Mouse (Mus musculus) retina, postnatal 7 days (tissue): ENCODE measurements around the gene Clba1.

Experiments used
- DNase-seq: peaks from one replicate; pipeline ENCODE4 v3.0.0-alpha.2; 2012; ENCODE audit warnings: low read depth, low spot score

Clba1 gene

GRCm38 (mm10) chr12:112808587-112809364, at the start of gene Clba1:
Gene Clba1 (plus strand): TSS chr12:112808937.
- DNase-seq, result peak; percentile 89

- no peak for DNase-seq
Observed at GRCm38 (mm10) chr12:112759471-112759870, 49.3 kb upstream of the Clba1 start.

- DNase-seq, result no peak
Observed at GRCm38 (mm10) chr12:112760154-112760926, 48.4 kb upstream of the Clba1 start, which contains the start of gene Pld4. Gene Pld4 (plus strand): TSS chr12:112760655.

GRCm38 (mm10) chr12:112761411-112761810, 47.3 kb upstream of the Clba1 start:
- DNase-seq, result no peak

GRCm38 (mm10) chr12:112762018-112762417, 46.7 kb upstream of the Clba1 start:
- no peak for DNase-seq

- DNase-seq, result no peak
Observed at GRCm38 (mm10) chr12:112763176-112763575, 45.6 kb upstream of the Clba1 start.

- no peak for DNase-seq
Observed at GRCm38 (mm10) chr12:112764141-112764540, 44.6 kb upstream of the Clba1 start.

- no peak for DNase-seq
Observed at GRCm38 (mm10) chr12:112764991-112765390, 43.7 kb upstream of the Clba1 start.

GRCm38 (mm10) chr12:112766586-112766985, 42.2 kb upstream of the Clba1 start:
- no peak for DNase-seq

GRCm38 (mm10) chr12:112767036-112767890, 41.5 kb upstream of the Clba1 start:
- no peak for DNase-seq

- no peak for DNase-seq
Observed at GRCm38 (mm10) chr12:112768166-112768565, 40.6 kb upstream of the Clba1 start.

- DNase-seq, result peak; percentile 17
Observed at GRCm38 (mm10) chr12:112769031-112769430, 39.7 kb upstream of the Clba1 start.

GRCm38 (mm10) chr12:112769751-112770150, 39.0 kb upstream of the Clba1 start:
- DNase-seq, result no peak

GRCm38 (mm10) chr12:112770396-112770795, 38.3 kb upstream of the Clba1 start:
- no peak for DNase-seq

GRCm38 (mm10) chr12:112772306-112772705, 36.4 kb upstream of the Clba1 start:
- DNase-seq, result no peak

GRCm38 (mm10) chr12:112773366-112773765, 35.4 kb upstream of the Clba1 start:
- no peak for DNase-seq

GRCm38 (mm10) chr12:112774026-112774425, 34.7 kb upstream of the Clba1 start:
- no peak for DNase-seq

- no peak for DNase-seq
Observed at GRCm38 (mm10) chr12:112774481-112774880, 34.3 kb upstream of the Clba1 start.

GRCm38 (mm10) chr12:112791026-112791425, 17.7 kb upstream of the Clba1 start:
- DNase-seq, result no peak

GRCm38 (mm10) chr12:112793601-112794355, 15.0 kb upstream of the Clba1 start:
- DNase-seq, result no peak

GRCm38 (mm10) chr12:112794356-112794816, 14.4 kb upstream of the Clba1 start:
- DNase-seq, result no peak
